Mouse (Mus musculus) spleen, adult 2 months (tissue): Measurements from ENCODE around the gene Arid1b.

Source experiments
- CTCF ChIP-seq: fragments of 200-500 bp; IDR thresholded peaks from 2 replicates; pipeline ENCODE4 v1.5.1; 2011; ENCODE audit warnings: mild to moderate bottlenecking, inconsistent platforms; ENCODE audit not compliant: insufficient read depth, insufficient read length, insufficient replicate concordance; ENCODE audit errors: extremely low read depth
- POLR2A ChIP-seq: fragments of 200-500 bp; IDR thresholded peaks from 2 replicates; pipeline ENCODE4 v1.6.1; 2011; ENCODE audit warnings: low read depth, low read length, inconsistent platforms

GRCm38 (mm10) chr17:5105746-5106145 lies 111.6 kb downstream of the Arid1b start:
- no peak for TF ChIP-seq POLR2A
- TF ChIP-seq CTCF, result no peak
